Mouse (Mus musculus) CH12.LX (cell line): ENCODE data around the gene Ank3. TPM values are rescaled to one million over a fixed set of nuclear protein-coding genes. Genes with fewer than 3 reads are reported as not detected.

Source experiments
- DNase-seq: peaks from one replicate; pipeline ENCODE4 v3.0.0-alpha.2; 2013; ENCODE audit errors: extremely low read depth
- H3K27ac ChIP-seq: 2 replicates; pipeline ENCODE4 v1.5.1; 2012; ENCODE audit warnings: low read depth, mild to moderate bottlenecking, control low read depth, moderate library complexity; ENCODE audit not compliant: insufficient read depth
- H3K27me3 ChIP-seq: replicated peaks from 2 replicates; pipeline ENCODE3; 2012; ENCODE audit warnings: inconsistent platforms
- H3K36me3 ChIP-seq, 2 experiments: replicated peaks in 1 of 2; 2 replicates each; pipeline versions ENCODE3 to v1.6.1; 2012; ENCODE audit warnings: inconsistent platforms in 1 of 2, low read length in 1 of 2, mild to moderate bottlenecking in 1 of 2, mixed read lengths in 1 of 2, moderate library complexity in 1 of 2; ENCODE audit not compliant: control insufficient read depth in 1 of 2, insufficient read depth in 1 of 2
- H3K4me1 ChIP-seq, 2 experiments: 2 replicates each; pipeline ENCODE4 v1.6.1; 2012; ENCODE audit warnings: inconsistent platforms in 1 of 2, moderate library complexity in 1 of 2; ENCODE audit not compliant: insufficient read depth in 2 of 2, control insufficient read depth in 1 of 2
- H3K4me2 ChIP-seq: 2 replicates; pipeline ENCODE4 v1.6.1; 2012; ENCODE audit warnings: low read depth, mild to moderate bottlenecking, control low read depth; ENCODE audit not compliant: poor library complexity, insufficient read depth, severe bottlenecking
- H3K4me3 ChIP-seq, 3 experiments: fragments of 150-350 bp in 1 of 3; sonication (generic) in 1 of 3; replicated peaks in 1 of 3; 2 replicates each; pipeline versions ENCODE3 to v1.5.1; 2011 to 2012; ENCODE audit warnings: low read depth in 2 of 3, low read length in 2 of 3, mild to moderate bottlenecking in 2 of 3, moderate library complexity in 2 of 3, control low read depth in 1 of 3, improper control_type of control experiment in 1 of 3, inconsistent platforms in 1 of 3, mixed read lengths in 1 of 3; ENCODE audit not compliant: poor library complexity in 1 of 3
- H3K79me2 ChIP-seq: replicated peaks from 2 replicates; pipeline ENCODE4 v1.6.1; 2012; ENCODE audit warnings: mild to moderate bottlenecking, moderate library complexity; ENCODE audit not compliant: control insufficient read depth, poor library complexity, insufficient read depth, severe bottlenecking; ENCODE audit errors: extremely low read depth
- H3K9ac ChIP-seq: 2 replicates; pipeline ENCODE4 v1.6.1; 2012; ENCODE audit warnings: low read depth, mild to moderate bottlenecking, control low read depth, moderate library complexity; ENCODE audit not compliant: insufficient read depth
- H3K9me3 ChIP-seq: replicated peaks from 2 replicates; pipeline ENCODE3; 2012; ENCODE audit warnings: low read length, inconsistent platforms, mixed read lengths
- BHLHE40 ChIP-seq: IDR thresholded peaks from 2 replicates; pipeline ENCODE4 v1.6.1; 2011; ENCODE audit warnings: mild to moderate bottlenecking, low read depth, low read length, improper control_type of control experiment
- CHD1 ChIP-seq: IDR thresholded peaks from 2 replicates; pipeline ENCODE4 v1.6.1; 2012; ENCODE audit warnings: low read depth, low read length, improper control_type of control experiment, inconsistent platforms
- CHD2 ChIP-seq: IDR thresholded peaks from 2 replicates; pipeline ENCODE4 v1.6.1; 2011; ENCODE audit warnings: low read length, improper control_type of control experiment
- CTCF ChIP-seq, 2 experiments: IDR thresholded peaks in 1 of 2; conservative IDR thresholded peaks in 1 of 2; 2 replicates each; pipeline ENCODE4 v1.5.1; 2011 to 2012; ENCODE audit warnings: low read depth in 2 of 2, low read length in 2 of 2, improper control_type of control experiment in 1 of 2, inconsistent platforms in 1 of 2, mild to moderate bottlenecking in 1 of 2, moderate library complexity in 1 of 2
- E2F4 ChIP-seq: IDR thresholded peaks from 2 replicates; pipeline ENCODE4 v1.6.1; 2011; ENCODE audit warnings: low read depth, low read length, improper control_type of control experiment; ENCODE audit not compliant: insufficient replicate concordance
- ELF1 ChIP-seq: IDR thresholded peaks from 2 replicates; pipeline ENCODE4 v1.6.1; 2014; ENCODE audit warnings: low read depth, mild to moderate bottlenecking, inconsistent platforms, low read length, improper control_type of control experiment
- EP300 ChIP-seq: IDR thresholded peaks from 2 replicates; pipeline ENCODE4 v1.6.1; 2011; ENCODE audit warnings: low read length, improper control_type of control experiment
- ETS1 ChIP-seq: conservative IDR thresholded peaks from 2 replicates; pipeline ENCODE4 v1.6.1; 2012; ENCODE audit warnings: low read depth, mild to moderate bottlenecking, inconsistent platforms, low read length, improper control_type of control experiment, moderate library complexity
- GABPA ChIP-seq: IDR thresholded peaks from 2 replicates; pipeline ENCODE4 v1.6.1; 2012; ENCODE audit warnings: low read depth, low read length, improper control_type of control experiment, inconsistent platforms; ENCODE audit not compliant: insufficient replicate concordance
- HCFC1 ChIP-seq: IDR thresholded peaks from 2 replicates; pipeline ENCODE4 v1.6.1; 2012; ENCODE audit warnings: low read depth, mild to moderate bottlenecking, inconsistent platforms, low read length, improper control_type of control experiment
- IRF4 ChIP-seq: IDR thresholded peaks from 2 replicates; pipeline ENCODE4 v1.6.1; 2014; ENCODE audit warnings: low read depth, mild to moderate bottlenecking, inconsistent platforms, low read length, improper control_type of control experiment
- JUN ChIP-seq: IDR thresholded peaks from 2 replicates; pipeline ENCODE4 v1.6.1; 2011; ENCODE audit warnings: low read depth, mild to moderate bottlenecking, low read length, improper control_type of control experiment, moderate library complexity; ENCODE audit not compliant: insufficient read depth
- JUND ChIP-seq: conservative IDR thresholded peaks from 2 replicates; pipeline ENCODE4 v1.6.1; 2011; ENCODE audit warnings: low read depth, low read length, improper control_type of control experiment
- KAT2A ChIP-seq: IDR thresholded peaks from 2 replicates; pipeline ENCODE4 v1.6.1; 2012; ENCODE audit warnings: low read length, improper control_type of control experiment, inconsistent platforms; ENCODE audit not compliant: insufficient replicate concordance
- MXI1 ChIP-seq: IDR thresholded peaks from 2 replicates; pipeline ENCODE4 v1.6.1; 2011; ENCODE audit warnings: mild to moderate bottlenecking, low read depth, low read length, improper control_type of control experiment
- MYC ChIP-seq: IDR thresholded peaks from 2 replicates; pipeline ENCODE4 v1.6.1; 2011; ENCODE audit warnings: low read depth, mild to moderate bottlenecking, improper control_type of control experiment, low read length
- NELFE ChIP-seq: IDR thresholded peaks from 2 replicates; pipeline ENCODE4 v1.6.1; 2011; ENCODE audit warnings: low read depth, low read length, improper control_type of control experiment
- PAX5 ChIP-seq: IDR thresholded peaks from 2 replicates; pipeline ENCODE4 v1.6.1; 2012; ENCODE audit warnings: low read length, inconsistent platforms, mixed read lengths
- POLR2A ChIP-seq: IDR thresholded peaks from 2 replicates; pipeline ENCODE4 v1.6.1; 2011; ENCODE audit warnings: low read depth, mild to moderate bottlenecking, improper control_type of control experiment, low read length
- RCOR1 ChIP-seq: conservative IDR thresholded peaks from 2 replicates; pipeline ENCODE4 v1.6.1; 2012; ENCODE audit warnings: low read depth, mild to moderate bottlenecking, inconsistent platforms, low read length, improper control_type of control experiment
- SMC3 ChIP-seq: IDR thresholded peaks from 2 replicates; pipeline ENCODE4 v1.6.1; 2011; ENCODE audit warnings: low read depth, low read length, improper control_type of control experiment
- TCF12 ChIP-seq: IDR thresholded peaks from 2 replicates; pipeline ENCODE4 v1.6.1; 2014; ENCODE audit warnings: low read depth, mild to moderate bottlenecking, inconsistent platforms, low read length, improper control_type of control experiment
- UBTF ChIP-seq: IDR thresholded peaks from 2 replicates; pipeline ENCODE4 v1.6.1; 2012; ENCODE audit warnings: low read depth, mild to moderate bottlenecking, inconsistent platforms, low read length, improper control_type of control experiment, moderate library complexity
- ZKSCAN1 ChIP-seq: IDR thresholded peaks from 2 replicates; pipeline ENCODE4 v1.6.1; 2012; ENCODE audit warnings: low read depth, inconsistent platforms, low read length, improper control_type of control experiment, borderline replicate concordance
- ZMIZ1 ChIP-seq: IDR thresholded peaks from 2 replicates; pipeline ENCODE4 v1.6.1; 2012; ENCODE audit warnings: low read depth, mild to moderate bottlenecking, inconsistent platforms, low read length, improper control_type of control experiment
- ZNF384 ChIP-seq: IDR thresholded peaks from 2 replicates; pipeline ENCODE4 v1.6.1; 2012; ENCODE audit warnings: low read depth, low read length, improper control_type of control experiment, inconsistent platforms
- dilution Hi-C: fragments of 300-500 bp; cut with MboI; formaldehyde crosslinking; loops from 2 replicates; pipeline ENCODE4 v1.14.3; 2020; ENCODE audit warnings: low sequenced_read_pairs; ENCODE audit not compliant: extremely low pct_unique_long_range_greater_than_20kb, extremely low pct_ligation_motif_present
- in situ Hi-C: fragments of 300-500 bp; cut with MboI; formaldehyde crosslinking; loops from 3 replicates; pipeline ENCODE4 v1.14.3; 2019; ENCODE audit warnings: low sequenced_read_pairs, low pct_ligation_motif_present, low pct_unique_long_range_greater_than_20kb, mixed read lengths
- polyA plus RNA-seq: library from polyadenylated mRNA; unstranded; fragments of >175 nt; gene quantifications from 2 replicates; pipeline ENCODE4 v1.2.1, GENCODE M21; 2012; ENCODE audit warnings: low read depth; ENCODE audit not compliant: insufficient read length
- total RNA-seq, 2 experiments: library from RNA; depleted of rRNA; stranded (reverse); fragments of 300-350 nt in 1 of 2; fragments of >200 nt in 1 of 2; gene quantifications; 2 replicates each; pipeline ENCODE4 v1.2.3; 2012 to 2014

The Ank3 gene
- total and polyA plus RNA-seq, 3 experiments = 4.7 to 8.3 (median 6.2) TPM

GRCm38 (mm10) chr10:69707844-69708550, 309.4 kb downstream of the Ank3 start:
- Histone ChIP-seq H3K4me2 (no peak overlapping the region), H3K27me3 (no peaks in the 10 kb centered on the region), H3K9ac (no peak overlapping the region)
- dilution Hi-C loops = no loop called here
- TF ChIP-seq ELF1 (no peak), BHLHE40 (no peak), TCF12 (no peak), E2F4 (no peak), JUN (no peak), POLR2A (no peak), RCOR1 (no peak), GABPA (no peak), HCFC1 (no peak), KAT2A (no peak), MXI1 (no peak), ZKSCAN1 (no peak), UBTF (no peak), CHD1 (no peak), ETS1 (no peak), IRF4 (no peak), NELFE (no peak), PAX5 (no peak), CHD2 (no peak)
- TF ChIP-seq, all 38 proteins: peak for 0
- H3K36me3 ChIP-seq = peaks cover 0 to 3% of the 10 kb centered on the region in 2 experiments
- in situ Hi-C loops = no loop called here
- H3K9me3 ChIP-seq = no peaks in the 10 kb centered on the region
- no peak for DNase-seq
- 0 out of 4 replicates have a peak, but pooled peaks cover 0 to 2% of the 10 kb centered on the region in 2 experiments for H3K4me1 ChIP-seq
- no peak overlapping the region for H3K4me3 ChIP-seq
- H3K27ac ChIP-seq = no peak overlapping the region
- H3K79me2 ChIP-seq = no peaks in the 10 kb centered on the region

DNA sequence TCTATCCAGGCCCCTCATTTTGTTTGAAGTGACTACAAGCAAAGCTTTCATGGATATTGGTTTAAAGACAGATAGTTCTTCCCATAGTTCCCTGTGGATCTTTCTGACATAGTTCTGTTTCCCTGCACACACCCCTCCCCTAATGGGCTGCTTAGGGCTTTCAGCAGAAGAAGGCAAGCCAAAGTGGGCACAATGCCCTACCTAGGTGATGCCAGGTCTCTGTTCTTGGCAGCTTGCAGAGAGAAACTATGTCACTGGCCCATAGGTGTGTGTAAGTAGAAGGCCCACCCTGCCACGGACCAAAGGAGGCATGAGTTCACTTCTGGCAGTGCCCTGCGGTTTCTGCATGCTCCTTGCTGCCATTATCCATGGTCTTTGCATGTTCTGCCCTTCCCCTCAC, 311.1 kb downstream of the Ank3 start:
- no peaks in the 10 kb centered on the region for H3K27me3 ChIP-seq
- no peak overlapping the region for H3K4me2 ChIP-seq
- H3K4me3 ChIP-seq = no peak overlapping the region
- no peaks in the 10 kb centered on the region for H3K9me3 ChIP-seq
- in situ Hi-C loops = no loop called here
- H3K9ac ChIP-seq = no peak overlapping the region
- TF ChIP-seq SMC3 (no peak), RCOR1 (no peak), ZMIZ1 (no peak), JUND (no peak), ELF1 (no peak), ZNF384 (no peak), JUN (no peak), CHD2 (no peak), CHD1 (no peak), ZKSCAN1 (no peak), CTCF (conservative IDR thresholded peaks at IDR 0.05 in 1 of 2, IDR thresholded peaks at IDR 0.05 in 1 of 2; ENCODE audit: low read depth in 2 of 2, low read length in 2 of 2) (no peak), MYC (no peak), MXI1 (no peak), GABPA (no peak), EP300 (no peak)
- dilution Hi-C loops = no loop called here
- H3K79me2 ChIP-seq = no peaks in the 10 kb centered on the region
- H3K36me3 ChIP-seq = peaks cover 0 to 5% of the 10 kb centered on the region in 2 experiments
- 0 out of 4 replicates have a peak, but pooled peaks cover 0 to 2% of the 10 kb centered on the region in 2 experiments for H3K4me1 ChIP-seq
- DNase-seq = no peak
- H3K27ac ChIP-seq = no peak overlapping the region
